Mouse (Mus musculus) small intestine, adult 2 months (tissue): Measurements from ENCODE around the gene Bmp8b.

ENCODE experiments used
- CTCF ChIP-seq: fragments of 200-500 bp; IDR thresholded peaks from 2 replicates; pipeline ENCODE4 v1.5.1; 2012; ENCODE audit warnings: low read depth, mild to moderate bottlenecking, control low read depth, inconsistent platforms, low read length, moderate library complexity, mixed read lengths; ENCODE audit not compliant: insufficient replicate concordance, insufficient read length; ENCODE audit errors: extremely low read depth
- POLR2A ChIP-seq: fragments of 200-500 bp; IDR thresholded peaks from 2 replicates; pipeline ENCODE4 v1.6.1; 2012; ENCODE audit warnings: low read depth, mild to moderate bottlenecking, control low read depth, inconsistent platforms, low read length, moderate library complexity

DNA sequence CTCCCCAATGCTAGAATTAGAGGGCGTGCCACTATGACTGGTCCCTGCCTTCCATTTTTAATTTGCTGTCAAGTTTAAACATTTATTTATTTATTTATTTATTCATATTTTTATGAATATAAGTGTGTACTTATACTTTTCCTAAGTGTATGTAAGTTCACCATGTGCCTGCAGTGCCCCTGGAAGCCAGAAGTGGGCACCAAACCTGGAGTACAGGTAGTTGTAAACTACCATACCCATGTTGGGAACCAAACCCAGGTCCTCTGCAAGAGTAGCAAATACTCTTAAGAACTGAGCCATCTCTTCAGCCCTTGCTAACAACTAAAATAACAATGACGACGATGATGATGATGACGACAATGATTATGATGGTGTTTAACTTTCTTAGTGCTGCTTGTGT is 47.0 kb downstream of the Bmp8b start:
- TF ChIP-seq POLR2A: no peak
- no peak for TF ChIP-seq CTCF
